Mouse (Mus musculus): ENCODE results near the gene Spats2. TPM values are rescaled to one million over a fixed set of nuclear protein-coding genes. Genes with fewer than 3 reads are reported as not detected.
A peak's percentile ranks its signal among the peaks of the same experiment; 100 is the strongest.
"Not testable (repeated sequence)": the region's sequence is repeated elsewhere in the genome, so short reads cannot be mapped to it uniquely, and the experiment has no call there.

The Spats2 gene
- polyA plus RNA-seq, 1 experiment, result 39.1 TPM

DNA sequence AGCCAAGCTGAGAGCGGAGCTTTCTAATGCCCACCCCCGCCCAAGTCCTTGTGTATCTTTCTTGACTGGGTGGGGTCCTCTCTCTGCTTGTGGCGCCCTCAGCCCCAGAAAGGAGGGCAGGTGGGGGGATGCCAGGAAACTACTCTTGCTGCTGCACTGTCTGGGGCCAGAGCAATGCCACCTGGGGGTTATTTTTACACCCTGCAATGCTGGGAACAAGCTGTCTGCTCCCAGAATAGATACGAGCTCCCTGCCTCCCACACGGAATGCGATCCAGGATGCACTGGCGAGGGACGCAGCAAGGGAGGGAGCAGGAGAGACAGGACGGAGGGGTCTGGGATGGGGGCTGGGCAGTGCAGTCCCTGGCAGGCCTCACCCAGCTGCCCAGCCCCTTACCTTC is 123.3 kb downstream of the Spats2 start:
- H3K4me2 ChIP-seq (ENCODE audit: low read depth), result peak overlapping the region; percentile 95
- H3ac ChIP-seq (ENCODE audit: control insufficient read depth, insufficient read length), result no peak overlapping the region
- TF ChIP-seq MYOD1 (IDR thresholded peaks at IDR 0.05; ENCODE audit: control insufficient read depth in 1 of 3, insufficient read length in 2 of 3, low read depth in 2 of 3) (peak in 2 of 3 experiments; percentile 3 to 71), MAX (IDR thresholded peaks at IDR 0.05; ENCODE audit: low read depth) (no peak), MYOG (IDR thresholded peaks at IDR 0.05; ENCODE audit: control insufficient read depth in 1 of 3, insufficient read depth in 1 of 3, insufficient read length in 2 of 3, low read depth in 2 of 3) (peak in 1 of 3 experiments; percentile 60), REST (IDR thresholded peaks at IDR 0.05; ENCODE audit: insufficient read depth, insufficient read length) (no peak), TCF12 (IDR thresholded peaks at IDR 0.05; ENCODE audit: insufficient read depth, poor library complexity, severe bottlenecking) (no peak), SRF (IDR thresholded peaks at IDR 0.05; ENCODE audit: control insufficient read depth, insufficient read length, low read depth) (no peak), USF1 (IDR thresholded peaks at IDR 0.05; ENCODE audit: low read depth) (no peak), E2F4 (IDR thresholded peaks at IDR 0.05; ENCODE audit: insufficient read depth) (no peak), POLR2AphosphoS2 (IDR thresholded peaks at IDR 0.05; ENCODE audit: insufficient read length, low read depth) (no peak), CEBPB (IDR thresholded peaks at IDR 0.05; ENCODE audit: insufficient read depth, poor library complexity, severe bottlenecking) (no peak), POLR2A (IDR thresholded peaks at IDR 0.05; ENCODE audit: insufficient read length, low read depth) (no peak), TCF3 (IDR thresholded peaks at IDR 0.05; ENCODE audit: insufficient read length, low read depth) (no peak)
- H3K36me3 ChIP-seq (ENCODE audit: control insufficient read depth, insufficient read depth), result peaks cover 19% of the 10 kb centered on the region
- peaks cover 13% of the 10 kb centered on the region for H3K79me2 ChIP-seq (ENCODE audit: control insufficient read depth, insufficient read depth)
- H3K27me3 ChIP-seq (ENCODE audit: control insufficient read depth, insufficient read depth, insufficient read length), result no peaks in the 10 kb centered on the region
- no peak overlapping the region for H3K4me3 ChIP-seq

DNA sequence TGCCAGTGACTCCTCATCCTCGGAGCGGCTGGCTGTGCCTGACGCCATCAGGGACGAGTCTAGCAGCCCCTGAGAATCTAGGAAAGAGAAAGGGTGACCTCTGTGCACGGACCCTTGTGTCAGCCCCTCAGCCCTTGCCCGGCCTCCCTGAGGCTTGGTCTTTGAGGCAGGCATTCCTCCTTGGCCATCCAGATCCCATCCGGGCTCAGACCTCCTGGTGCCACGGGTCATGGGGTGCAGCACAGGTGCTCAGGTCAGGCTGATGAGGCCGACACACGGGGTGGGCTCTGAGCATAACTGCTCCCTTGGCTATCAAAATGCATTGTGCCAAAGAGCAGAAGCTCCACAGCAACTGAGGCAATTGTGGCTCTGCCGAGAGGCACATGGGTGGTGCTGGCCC is 124.2 kb downstream of the Spats2 start:
- Histone ChIP-seq H3K36me3 (ENCODE audit: control insufficient read depth, insufficient read depth) (peaks cover 19% of the 10 kb centered on the region), H3K4me3 (no peak overlapping the region), H3K27me3 (ENCODE audit: control insufficient read depth, insufficient read depth, insufficient read length) (no peaks in the 10 kb centered on the region), H3K79me2 (ENCODE audit: control insufficient read depth, insufficient read depth) (peaks cover 13% of the 10 kb centered on the region), H3K4me2 (ENCODE audit: low read depth) (peak overlapping the region; percentile 95), H3ac (ENCODE audit: control insufficient read depth, insufficient read length) (no peak overlapping the region)
- TF ChIP-seq POLR2AphosphoS2 (IDR thresholded peaks at IDR 0.05; ENCODE audit: insufficient read length, low read depth) (peak; percentile 4), REST (IDR thresholded peaks at IDR 0.05; ENCODE audit: insufficient read depth, insufficient read length) (no peak), POLR2A (IDR thresholded peaks at IDR 0.05; ENCODE audit: insufficient read length, low read depth) (peak; percentile 5)

DNA sequence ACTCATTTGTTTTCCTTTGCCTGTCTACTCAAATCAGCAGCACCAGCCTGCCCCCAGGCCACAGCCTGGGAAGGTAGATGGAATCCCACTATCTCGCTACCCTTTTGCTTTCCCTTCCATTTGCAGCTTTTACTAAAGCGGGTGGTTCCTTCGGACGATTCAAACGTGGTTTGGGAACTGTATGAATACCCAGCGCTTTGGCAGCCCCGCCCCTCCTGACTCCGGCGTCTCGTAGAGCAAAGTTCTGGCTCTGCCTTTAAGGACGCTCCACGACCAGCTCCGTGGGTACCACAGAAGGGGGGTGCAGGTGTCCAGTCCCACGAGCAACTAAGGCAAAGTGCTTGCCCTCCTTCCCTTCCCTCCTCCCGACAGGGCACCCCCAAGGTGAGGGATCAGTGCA is 125.4 kb downstream of the Spats2 start:
- peaks cover 13% of the 10 kb centered on the region for H3K79me2 ChIP-seq (ENCODE audit: control insufficient read depth, insufficient read depth)
- peak overlapping the region; percentile 28 for H3ac ChIP-seq (ENCODE audit: control insufficient read depth, insufficient read length)
- peak overlapping the region; percentile 57 for H3K4me3 ChIP-seq
- not testable (repeated sequence) for H3K27me3 ChIP-seq (ENCODE audit: control insufficient read depth, insufficient read depth, insufficient read length)
- peaks cover 16% of the 10 kb centered on the region for H3K36me3 ChIP-seq (ENCODE audit: control insufficient read depth, insufficient read depth)
- H3K4me2 ChIP-seq (ENCODE audit: low read depth), result peak overlapping the region; percentile 95

DNA sequence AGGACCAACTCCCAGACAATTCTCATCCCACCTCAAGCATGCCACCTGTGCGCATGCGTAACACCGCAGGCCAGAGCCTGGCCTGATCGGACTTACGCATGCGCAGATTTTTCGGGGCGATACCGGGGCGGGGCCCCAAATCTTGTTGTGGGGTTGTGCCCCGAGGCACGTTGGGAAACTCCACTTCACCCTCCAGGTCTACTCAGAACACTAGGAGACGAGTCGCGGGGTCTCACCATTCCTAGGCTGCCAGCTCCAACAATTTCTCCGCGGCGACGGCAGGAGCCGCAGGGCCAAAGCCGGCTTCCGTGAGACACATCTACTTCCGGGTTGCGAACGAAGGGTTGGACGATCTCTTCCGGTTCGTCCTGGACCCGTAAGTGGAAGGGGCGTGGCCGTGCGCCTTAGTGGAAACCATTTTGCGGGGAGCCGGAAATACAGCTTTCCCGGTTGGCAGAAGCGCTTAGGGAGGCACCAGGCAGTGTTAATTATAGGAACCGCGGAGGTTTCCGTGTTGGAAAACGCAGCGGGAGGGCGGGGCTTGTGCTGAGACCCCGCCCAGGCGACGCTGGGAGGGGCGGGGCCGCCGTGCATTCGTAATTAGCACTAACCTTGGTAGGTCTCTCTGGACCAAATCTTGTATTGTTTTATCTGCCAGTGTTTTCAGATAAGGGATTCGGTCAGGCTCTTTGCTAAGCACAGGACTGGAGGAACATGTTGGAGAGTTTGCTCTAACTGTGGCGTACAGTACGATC is 126.1 kb downstream of the Spats2 start, which contains the start of gene Mcrs1:
Gene Mcrs1 (minus strand): TSS at position 336 of the 755 bp plus-strand sequence.
- H3K27me3 ChIP-seq (ENCODE audit: control insufficient read depth, insufficient read depth, insufficient read length), result no peaks in the 10 kb centered on the region
- TF ChIP-seq POLR2AphosphoS2 (IDR thresholded peaks at IDR 0.05; ENCODE audit: insufficient read length, low read depth) (peak; percentile 39), CEBPB (IDR thresholded peaks at IDR 0.05; ENCODE audit: insufficient read depth, poor library complexity, severe bottlenecking) (no peak)

DNA sequence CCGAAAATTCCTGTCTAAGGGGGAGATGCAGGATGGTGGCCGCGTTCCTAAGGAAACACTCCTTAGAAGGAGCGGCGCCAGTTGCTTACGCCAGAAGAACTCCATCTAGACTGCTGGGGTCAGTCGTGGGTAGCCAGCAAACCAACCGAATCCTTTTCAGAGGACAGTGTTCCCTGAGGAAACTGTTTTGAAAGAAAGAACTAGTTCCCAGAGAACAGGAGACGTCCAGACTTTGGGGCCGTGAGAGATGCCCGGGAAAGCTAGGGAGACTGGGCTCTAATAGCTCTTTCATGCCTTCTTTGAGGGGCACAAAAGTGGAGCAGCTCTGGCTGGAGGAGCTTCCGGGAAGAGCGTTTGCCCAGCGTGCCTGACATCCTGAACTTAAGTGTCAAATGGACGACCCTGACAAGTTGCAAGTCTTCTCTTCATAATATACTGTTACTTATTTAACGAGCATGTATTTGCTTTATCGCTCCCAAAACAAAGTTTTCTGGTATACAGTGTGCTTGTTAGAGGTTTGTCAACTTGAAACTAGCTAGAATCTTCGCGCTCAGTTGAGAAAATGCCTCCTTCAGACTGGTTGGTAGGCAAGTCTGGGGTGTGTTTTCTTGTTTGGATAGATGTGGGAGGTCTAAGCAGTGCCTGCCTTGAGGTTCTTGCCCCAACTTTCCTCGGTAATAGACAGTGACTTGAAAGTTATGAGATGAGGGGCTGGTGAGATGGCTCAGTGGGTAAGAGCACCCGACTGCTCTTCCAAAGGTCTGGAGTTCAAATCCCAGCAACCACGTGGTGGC is 126.9 kb downstream of the Spats2 start:
- Histone ChIP-seq H3K36me3 (ENCODE audit: control insufficient read depth, insufficient read depth) (peaks cover 4% of the 10 kb centered on the region), H3K79me2 (ENCODE audit: control insufficient read depth, insufficient read depth) (peaks cover 13% of the 10 kb centered on the region), H3K27me3 (ENCODE audit: control insufficient read depth, insufficient read depth, insufficient read length) (no peaks in the 10 kb centered on the region), H3K4me2 (ENCODE audit: low read depth) (peak overlapping the region; percentile 86), H3K4me3 (peak overlapping the region; percentile 57), H3ac (ENCODE audit: control insufficient read depth, insufficient read length) (peak overlapping the region; percentile 28)
- TF ChIP-seq POLR2A (IDR thresholded peaks at IDR 0.05; ENCODE audit: insufficient read length, low read depth) (peak; percentile 41), SRF (IDR thresholded peaks at IDR 0.05; ENCODE audit: control insufficient read depth, insufficient read length, low read depth) (no peak), CEBPB (IDR thresholded peaks at IDR 0.05; ENCODE audit: insufficient read depth, poor library complexity, severe bottlenecking) (no peak), POLR2AphosphoS2 (IDR thresholded peaks at IDR 0.05; ENCODE audit: insufficient read length, low read depth) (peak; percentile 9), TCF3 (IDR thresholded peaks at IDR 0.05; ENCODE audit: insufficient read length, low read depth) (no peak), MAX (IDR thresholded peaks at IDR 0.05; ENCODE audit: low read depth) (no peak)

More for the DNA sequence above, 126.1 kb downstream of the Spats2 start, which contains the start of gene Mcrs1:
- H3K4me3 ChIP-seq, result peak within 1 kb of the TSS; percentile 57
- H3K79me2 ChIP-seq (ENCODE audit: control insufficient read depth, insufficient read depth), result peaks cover 13% of the 10 kb centered on the region
- peaks cover 12% of the 10 kb centered on the region for H3K36me3 ChIP-seq (ENCODE audit: control insufficient read depth, insufficient read depth)
- peak within 1 kb of the TSS; percentile 28 for H3ac ChIP-seq (ENCODE audit: control insufficient read depth, insufficient read length)
- peak within 1 kb of the TSS; percentile 95 for H3K4me2 ChIP-seq (ENCODE audit: low read depth)

DNA sequence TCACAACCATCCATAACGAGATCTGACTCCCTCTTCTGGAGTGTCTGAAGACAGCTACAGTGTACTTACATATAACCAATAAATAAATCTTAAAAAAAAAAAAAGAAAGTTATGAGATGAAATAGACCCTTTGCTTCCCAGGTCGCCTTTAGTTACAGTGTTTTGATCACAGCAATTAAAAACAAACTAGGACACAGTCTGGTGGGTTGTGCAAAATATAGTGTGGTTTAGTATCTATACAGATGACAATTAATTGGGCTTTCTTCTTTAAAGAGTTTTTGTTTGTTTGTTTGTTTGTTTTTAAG is 127.4 kb downstream of the Spats2 start:
- Histone ChIP-seq H3K4me3 (peak overlapping the region; percentile 57), H3K79me2 (ENCODE audit: control insufficient read depth, insufficient read depth) (peaks cover 13% of the 10 kb centered on the region), H3K4me2 (ENCODE audit: low read depth) (peak overlapping the region; percentile 86)
- not testable (repeated sequence) for H3K36me3 ChIP-seq (ENCODE audit: control insufficient read depth, insufficient read depth); H3ac ChIP-seq (ENCODE audit: control insufficient read depth, insufficient read length); H3K27me3 ChIP-seq (ENCODE audit: control insufficient read depth, insufficient read depth, insufficient read length)
